Comparison of ENCODE assay signal across 9 mouse cellular contexts in genomic region chr9:41475326-41475725, GRCm38 (mm10).
DNase-seq lines count a peak whose midpoint lies in the region; ATAC-seq and TF ChIP-seq lines count a peak whose summit lies in the region.
"Had no signal": no experiment of that assay in that cellular context is flagged by ENCODE, and none has a peak within 500 bp of the region (broad histone marks: within the 10 kb centered on the region; RNA-seq: fewer than 3 reads in every experiment).

No protein-coding gene starts in this region.

- no peak for TF ChIP-seq EP300 in liver, postnatal 0 days (IDR thresholded peaks at IDR 0.05; ENCODE audit: low read depth)
- no peak for TF ChIP-seq EP300 in heart, adult 2 months (IDR thresholded peaks at IDR 0.05; ENCODE audit: insufficient read depth, low read depth, low read length)

- no peaks in the 10 kb centered on the region; the same call in 1 of the 2 replicates for H3K4me1 ChIP-seq in liver, adult 2 months (ENCODE audit: control insufficient read depth, insufficient read depth, low read length)
- no peaks in the 10 kb centered on the region for H3K4me1 ChIP-seq in liver, postnatal 0 days (ENCODE audit: insufficient read depth)
- H3K4me1 ChIP-seq in heart, adult 2 months (ENCODE audit: control insufficient read depth, insufficient read depth, low read length): peaks cover 11% of the 10 kb centered on the region
- H3K4me1 ChIP-seq in kidney, embryonic 15.5 days: peaks cover 12% of the 10 kb centered on the region

- intact Hi-C loops in heart, adult 2 months (cut with DNase I): loop anchor here (2.0 kb wide), 1 partner anchor 103 kb away; no protein-coding TSS in a partner anchor

- H3K79me2 ChIP-seq in liver, adult 2 months (ENCODE audit: control insufficient read depth, insufficient read depth, low read length): no peaks in the 10 kb centered on the region
- H3K79me2 ChIP-seq in heart, adult 2 months (replicated peaks; ENCODE audit: control insufficient read depth, insufficient read depth, low read length): no peaks in the 10 kb centered on the region

- H3K4me3 ChIP-seq in liver, adult 2 months (ENCODE audit: insufficient read depth, low read depth, low read length): peak overlapping the region; percentile 27; the same call in 1 of the 2 replicates
- H3K4me3 ChIP-seq in liver, postnatal 0 days (ENCODE audit: low read depth, low read length): no peak overlapping the region
- peak overlapping the region; percentile 50 for H3K4me3 ChIP-seq in heart, adult 2 months
- 0 out of 2 replicates have a peak overlapping the region, but pooled peaks have one; percentile 21 for H3K4me3 ChIP-seq in kidney, embryonic 15.5 days (replicated peaks)

- no peak for ATAC-seq in liver, postnatal 0 days
- no peak for ATAC-seq in kidney, embryonic 15.5 days (replicated peaks; ENCODE audit: low FRiP score)

- H3K27ac ChIP-seq in liver, adult 2 months (replicated peaks; ENCODE audit: insufficient read depth, low read depth, low read length): peak overlapping the region; percentile 61
- H3K27ac ChIP-seq in liver, postnatal 0 days (ENCODE audit: low read depth): no peak overlapping the region
- H3K27ac ChIP-seq in heart, adult 2 months: peak overlapping the region; percentile 88
- peak overlapping the region; percentile 41; the same call in 1 of the 2 replicates for H3K27ac ChIP-seq in kidney, embryonic 15.5 days

- no peaks in the 10 kb centered on the region for H3K27me3 ChIP-seq in liver, adult 2 months (ENCODE audit: control insufficient read depth, insufficient read depth, low read length)
- H3K27me3 ChIP-seq in liver, postnatal 0 days (ENCODE audit: insufficient read depth, low read length): no peaks in the 10 kb centered on the region
- no peaks in the 10 kb centered on the region for H3K27me3 ChIP-seq in heart, adult 2 months (ENCODE audit: control insufficient read depth, insufficient read depth, low read length)
- H3K27me3 ChIP-seq in kidney, embryonic 15.5 days: no peaks in the 10 kb centered on the region

- TF ChIP-seq POLR2A in liver, adult 2 months (IDR thresholded peaks at IDR 0.05; ENCODE audit: extremely low read depth, insufficient read depth, low read length): no peak
- no peak for TF ChIP-seq POLR2A in heart, adult 2 months (IDR thresholded peaks at IDR 0.05; ENCODE audit: insufficient read depth, low read depth, low read length)

- H3K36me3 ChIP-seq in liver, adult 2 months (ENCODE audit: control insufficient read depth, insufficient read depth, low read length): no peaks in the 10 kb centered on the region
- no peaks in the 10 kb centered on the region for H3K36me3 ChIP-seq in liver, postnatal 0 days (replicated peaks; ENCODE audit: insufficient read depth, low read length)
- peaks cover 4% of the 10 kb centered on the region; the same call in 1 of the 2 replicates for H3K36me3 ChIP-seq in heart, adult 2 months (ENCODE audit: control insufficient read depth, insufficient read depth, low read length)
- no peaks in the 10 kb centered on the region for H3K36me3 ChIP-seq in kidney, embryonic 15.5 days
- H3K36me3 ChIP-seq: G1E had no signal

- no peaks in the 10 kb centered on the region for H3K9me3 ChIP-seq in liver, postnatal 0 days (ENCODE audit: low read length)
- no peaks in the 10 kb centered on the region for H3K9me3 ChIP-seq in kidney, embryonic 15.5 days (replicated peaks)
- H3K9me3 ChIP-seq: G1E had no signal

- TF ChIP-seq CTCF in liver, adult 2 months (IDR thresholded peaks at IDR 0.05; ENCODE audit: low read depth, low read length): no peak
- no peak for TF ChIP-seq CTCF in liver, postnatal 0 days (IDR thresholded peaks at IDR 0.05; ENCODE audit: low read depth)
- TF ChIP-seq CTCF in heart, adult 2 months (IDR thresholded peaks at IDR 0.05): no peak

- H3K4me2 ChIP-seq in liver, postnatal 0 days (ENCODE audit: low read depth, low read length): no peak overlapping the region
- H3K4me2 ChIP-seq in kidney, embryonic 15.5 days: peak overlapping the region; percentile 42

- 70% methylated on average over 8 of the region's 8 CpGs for WGBS in liver, adult 2 months
- 74% methylated on average over 8 of the region's 8 CpGs for WGBS in liver, postnatal 0 days (ENCODE audit: insufficient replicate concordance)
- 21% methylated on average over 8 of the region's 8 CpGs for WGBS in heart, adult 2 months
- WGBS in kidney, embryonic 15.5 days: 69% methylated on average over 8 of the region's 8 CpGs

- no peak overlapping the region for H3K9ac ChIP-seq in liver, adult 2 months (ENCODE audit: low read depth, low read length)
- no peak overlapping the region for H3K9ac ChIP-seq in liver, postnatal 0 days (replicated peaks)
- H3K9ac ChIP-seq in heart, adult 2 months (ENCODE audit: low read depth, low read length): peak overlapping the region; percentile 63
- no peak overlapping the region for H3K9ac ChIP-seq in kidney, embryonic 15.5 days

- no peak for DNase-seq in liver, adult 2 months (ENCODE audit: extremely low read depth, low read depth, low spot score)
- DNase-seq in liver, postnatal 0 days: no peak
- DNase-seq in heart, adult 2 months: peak; percentile 37 to 49
- peak; percentile 72 for DNase-seq in skeletal muscle tissue, adult 2 months (ENCODE audit: low read depth, low spot score)
- DNase-seq in right cerebral cortex, postnatal 10 days (ENCODE audit: low spot score in 2 of 2): no peak
- DNase-seq in layer of hippocampus, postnatal 36 days: no peak
- DNase-seq in spleen, postnatal 4 days (ENCODE audit: low spot score in 2 of 2): no peak

Comparison
In these comparisons a context has a peak if more than half of its experiments do, and no peak if none do; other contexts are left out.
1. DNase-seq: peak in heart, adult 2 months (2 of 2) and skeletal muscle tissue, adult 2 months (single experiment); none in liver, adult 2 months (single experiment), liver, postnatal 0 days (single experiment), right cerebral cortex, postnatal 10 days (0 of 2), layer of hippocampus, postnatal 36 days (0 of 2) and spleen, postnatal 4 days (0 of 2).